Mouse (Mus musculus): ENCODE measurements at regions not wholly inside any gene's neighbourhood (a gene's known extent, or its start where the extent isn't known, plus 50 kb on each side); places are given as distances from the start of the nearest gene placed in this dataset.

- DNase-seq (ENCODE audit: low spot score) = no peak
These were observed 600.6 kb upstream of the Nox3 start for GRCm38 (mm10) chr17:4296521-4297155.

- DNase-seq (ENCODE audit: low spot score) = no peak
These were observed 601.1 kb upstream of the Nox3 start for GRCm38 (mm10) chr17:4297156-4297535.

GRCm38 (mm10) chr17:4301142-4301853 is 605.2 kb upstream of the Nox3 start:
- no peak for DNase-seq (ENCODE audit: low spot score)

DNA sequence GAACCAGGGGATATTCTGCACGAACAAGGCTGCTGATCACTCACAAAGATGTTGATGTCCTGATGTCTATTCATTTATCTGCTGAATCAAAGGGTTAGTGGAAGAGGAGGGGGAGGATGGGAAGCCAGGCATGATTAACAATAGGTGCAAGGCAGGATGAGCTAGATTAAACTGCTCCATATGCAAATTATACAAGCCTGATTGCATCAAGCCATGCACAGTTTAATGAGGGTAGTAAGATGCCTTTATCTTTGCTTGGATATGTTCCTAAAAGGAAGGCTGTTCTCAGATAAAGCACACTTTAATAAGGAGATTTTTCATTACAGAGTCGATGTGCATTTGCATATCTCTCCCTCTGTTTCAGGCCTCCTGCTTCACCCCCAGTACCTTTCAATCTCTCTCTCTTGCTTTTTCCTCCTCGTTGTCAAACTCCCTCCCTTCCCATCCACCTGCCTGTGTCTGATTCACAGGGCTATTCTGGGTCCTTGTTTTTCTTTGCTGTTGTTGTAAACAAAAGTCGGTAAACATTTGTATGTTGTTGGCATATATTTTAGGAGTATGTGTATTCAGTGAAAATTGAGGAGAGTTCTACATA is 615.8 kb upstream of the Nox3 start:
- no peak for DNase-seq (ENCODE audit: low spot score)

DNA sequence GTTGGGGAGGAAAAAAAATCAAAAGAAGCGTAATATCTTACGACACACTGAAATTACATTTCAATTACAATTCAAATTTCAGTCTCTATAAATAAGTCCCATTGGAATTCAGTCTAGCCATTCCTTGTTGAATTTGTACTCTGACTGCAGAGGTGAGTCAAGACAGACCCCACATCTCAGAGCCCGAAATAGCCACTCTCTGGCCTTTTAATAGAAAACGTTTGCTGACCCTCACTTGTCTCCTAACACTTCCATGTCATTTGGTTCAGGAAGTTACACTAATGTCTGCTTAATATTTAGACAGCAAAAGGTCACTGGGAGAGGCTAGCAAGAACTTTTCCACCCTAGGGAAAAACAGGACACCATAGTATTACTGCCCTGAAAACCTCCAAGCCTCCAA is 623.1 kb upstream of the Nox3 start:
- no peak for DNase-seq (ENCODE audit: low spot score)

DNA sequence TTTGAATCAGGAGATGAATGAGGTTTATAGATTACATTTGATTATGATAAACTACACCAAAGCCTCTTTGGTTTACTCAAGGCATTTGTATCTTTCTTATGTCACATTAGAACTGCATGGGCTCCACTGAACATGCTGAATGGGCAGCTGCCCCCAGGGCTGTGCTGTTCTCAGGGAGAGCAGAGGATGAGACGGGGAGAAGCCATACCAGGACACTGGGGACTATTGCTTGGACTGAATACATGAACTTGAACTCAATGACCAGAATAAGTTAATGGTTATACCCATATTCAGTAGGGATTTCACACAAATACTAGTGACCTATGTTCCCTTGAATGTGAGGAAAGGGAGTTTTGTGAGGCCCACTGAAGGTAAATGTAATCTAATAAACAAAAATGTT is 632.7 kb upstream of the Nox3 start:
- no peak for DNase-seq (ENCODE audit: low spot score)

- DNase-seq (ENCODE audit: low spot score) = no peak
These were observed 635.6 kb upstream of the Nox3 start for GRCm38 (mm10) chr17:4331650-4332049.

DNA sequence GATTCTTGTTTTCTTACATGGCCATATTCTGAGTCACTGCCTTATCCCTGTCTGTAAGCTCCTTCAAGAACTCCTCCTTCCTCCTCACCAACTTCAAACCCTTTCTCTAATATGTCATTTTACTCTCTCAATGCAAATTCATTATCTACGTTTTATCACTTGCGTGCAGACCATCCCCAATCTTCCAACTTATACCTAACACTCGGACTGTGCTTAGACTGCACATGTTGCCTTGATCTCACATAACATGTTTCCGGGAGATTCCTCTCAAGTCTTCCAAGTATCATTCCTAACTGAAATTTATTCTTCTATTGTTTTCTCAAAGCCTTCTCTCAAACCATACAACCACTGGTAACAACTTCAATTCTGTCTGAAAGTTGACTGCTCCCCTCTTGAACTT is 637.0 kb upstream of the Nox3 start:
- DNase-seq (ENCODE audit: low spot score) = no peak

DNA sequence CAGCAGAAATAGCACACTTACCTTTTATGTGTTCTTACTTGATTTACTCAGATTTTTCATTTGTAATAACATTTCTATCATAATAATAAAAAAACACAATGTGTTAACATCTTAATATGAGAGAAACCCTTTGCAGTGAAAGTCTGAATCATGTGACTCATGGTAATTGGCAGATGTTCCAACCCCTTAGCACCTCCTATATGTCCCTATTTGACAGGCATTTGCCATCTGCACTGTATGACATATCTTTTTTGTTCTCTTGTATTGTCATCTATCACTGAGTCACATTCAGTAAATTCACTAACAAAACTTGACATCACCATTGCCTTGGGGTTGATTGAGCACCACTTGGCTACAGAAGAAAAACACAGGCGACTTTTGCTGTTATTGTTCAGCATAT is 641.1 kb upstream of the Arid1b start:
- DNase-seq (ENCODE audit: low spot score) = no peak

GRCm38 (mm10) chr17:4355506-4356218 is 638.5 kb upstream of the Arid1b start:
- DNase-seq (ENCODE audit: low spot score) = no peak

DNA sequence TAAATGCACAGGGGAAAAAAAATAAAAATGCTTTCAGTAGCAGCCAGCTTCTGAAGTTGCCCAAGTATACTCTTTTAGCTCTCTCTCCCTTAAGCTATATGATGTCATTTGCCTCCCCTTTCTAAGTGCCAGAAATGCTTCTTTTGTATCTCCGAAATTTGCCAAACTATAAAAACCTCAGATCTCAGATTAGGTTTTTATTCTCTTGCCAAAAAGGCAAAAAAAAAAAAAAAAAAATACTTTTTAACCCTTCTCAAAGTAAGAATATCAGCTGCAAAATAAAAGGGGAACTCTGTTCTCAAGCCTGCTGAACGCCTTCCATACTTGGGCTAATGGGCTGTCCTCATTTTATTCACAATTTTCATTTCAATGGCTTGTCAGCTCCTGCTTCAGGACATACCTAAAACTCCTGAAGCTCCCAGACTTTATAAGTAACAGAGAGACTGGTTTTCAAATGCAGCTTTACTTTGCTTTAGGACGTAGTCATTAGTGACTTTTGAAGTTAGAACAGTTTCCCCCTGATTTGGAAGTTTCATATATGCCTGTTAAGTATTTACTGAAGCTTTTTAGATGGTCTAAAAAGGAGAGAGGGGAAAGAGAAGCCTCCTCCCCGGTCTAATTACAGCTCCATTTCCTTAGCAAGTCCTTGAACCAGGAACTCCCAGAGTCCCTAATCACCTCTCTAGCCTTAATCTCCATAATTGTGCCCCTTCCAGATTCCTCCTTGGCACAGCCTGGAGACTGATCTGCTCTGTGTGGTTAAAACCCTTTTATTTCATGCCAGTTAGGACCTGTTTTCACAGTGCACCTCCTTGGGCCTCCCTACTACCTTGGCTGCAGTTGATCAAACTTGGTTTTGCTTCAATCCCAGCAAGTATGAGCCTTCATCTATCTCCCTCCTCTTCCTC is 633.5 kb upstream of the Arid1b start:
- no peak for DNase-seq (ENCODE audit: low spot score)

DNA sequence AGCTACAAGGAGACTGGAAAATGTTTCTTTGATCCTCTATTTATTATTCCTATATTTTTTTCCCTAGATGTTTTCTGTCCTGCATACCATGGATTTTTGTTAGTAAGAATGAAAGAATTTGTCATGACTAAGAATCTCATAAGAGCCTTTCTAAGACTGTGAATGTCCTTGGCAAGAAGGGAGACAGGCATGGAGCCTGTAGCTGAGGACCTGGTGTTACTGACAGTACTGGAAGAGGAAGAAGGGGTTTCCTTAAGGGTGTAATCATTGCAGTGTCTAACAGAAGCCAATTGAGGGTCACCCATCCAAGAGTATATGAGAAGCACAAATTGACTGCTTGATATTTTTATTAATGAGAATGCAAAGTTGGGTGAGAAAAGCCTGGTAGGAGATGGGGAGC is 628.3 kb upstream of the Arid1b start:
- no peak for DNase-seq (ENCODE audit: low spot score)

DNA sequence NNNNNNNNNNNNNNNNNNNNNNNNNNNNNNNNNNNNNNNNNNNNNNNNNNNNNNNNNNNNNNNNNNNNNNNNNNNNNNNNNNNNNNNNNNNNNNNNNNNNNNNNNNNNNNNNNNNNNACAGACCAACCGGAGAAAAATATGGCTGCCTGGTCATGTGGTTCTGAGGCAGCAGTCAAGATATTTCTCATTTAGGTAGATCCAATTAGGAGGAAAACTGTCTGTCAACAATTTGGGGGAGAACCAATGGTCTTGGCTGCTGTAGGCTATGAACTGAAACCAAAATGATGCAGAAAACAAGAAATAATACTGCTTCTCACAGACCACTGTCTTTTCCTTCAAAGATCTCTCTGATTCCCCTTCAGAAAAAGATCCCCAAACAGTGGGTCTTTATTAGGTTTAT is 613.7 kb upstream of the Arid1b start:
- no peak for DNase-seq (ENCODE audit: low spot score)

DNA sequence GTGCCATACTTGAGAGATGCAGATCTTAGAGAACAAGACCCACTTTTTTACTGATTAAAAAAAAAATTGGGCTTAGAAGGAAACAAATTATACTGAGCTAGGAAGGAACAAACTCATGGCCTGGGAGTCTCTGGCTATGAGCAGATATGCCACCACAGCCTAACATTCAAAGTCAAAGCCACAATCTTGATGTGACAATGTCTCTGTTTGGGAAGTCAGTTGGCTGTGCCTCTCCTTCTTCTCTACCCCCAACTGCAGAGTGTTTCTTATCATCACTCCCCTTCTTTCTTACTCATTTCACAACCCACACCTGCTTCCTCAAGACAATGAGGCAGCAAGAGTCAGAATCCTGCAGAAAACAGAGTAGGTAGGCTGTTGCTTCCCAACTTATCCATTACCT is 613.3 kb upstream of the Arid1b start:
- DNase-seq (ENCODE audit: low spot score) = no peak

DNA sequence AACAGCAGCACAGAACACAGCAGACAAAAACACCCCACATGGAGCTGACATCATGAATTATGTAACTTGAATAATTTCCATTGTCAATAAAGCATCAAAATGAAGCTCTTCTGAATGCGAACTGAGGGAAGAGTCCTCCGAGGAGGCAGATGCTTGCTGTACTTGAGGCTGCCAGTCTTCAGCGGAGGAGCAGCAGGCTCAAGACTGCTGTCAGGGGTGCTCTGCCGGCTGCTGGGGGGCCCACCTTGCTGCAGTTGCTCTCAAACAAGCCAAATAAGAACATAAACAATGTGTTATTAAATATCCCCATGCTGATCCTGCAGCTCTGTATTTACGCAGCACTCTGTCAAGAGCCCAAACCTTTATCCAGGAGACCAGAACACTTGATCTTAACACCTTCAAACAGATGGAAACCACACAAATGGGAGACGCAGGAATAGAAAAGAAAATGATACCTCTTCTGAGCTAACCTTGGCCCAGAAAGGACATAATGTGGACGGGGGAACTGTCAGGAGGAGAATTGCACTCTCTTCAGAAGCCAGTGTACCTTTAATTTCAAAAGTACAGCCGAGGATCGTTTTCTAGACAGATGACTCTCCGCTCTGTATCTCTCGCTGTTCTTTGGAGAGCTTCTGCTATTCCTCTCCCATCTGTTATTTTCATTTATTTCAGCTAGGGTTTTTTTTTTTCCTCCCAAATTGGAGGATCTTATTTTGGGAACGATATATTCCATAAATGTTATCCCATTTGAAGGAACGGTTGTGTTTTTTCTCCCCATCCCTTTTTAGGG is 612.0 kb upstream of the Arid1b start:
- DNase-seq (ENCODE audit: low spot score) = no peak

DNA sequence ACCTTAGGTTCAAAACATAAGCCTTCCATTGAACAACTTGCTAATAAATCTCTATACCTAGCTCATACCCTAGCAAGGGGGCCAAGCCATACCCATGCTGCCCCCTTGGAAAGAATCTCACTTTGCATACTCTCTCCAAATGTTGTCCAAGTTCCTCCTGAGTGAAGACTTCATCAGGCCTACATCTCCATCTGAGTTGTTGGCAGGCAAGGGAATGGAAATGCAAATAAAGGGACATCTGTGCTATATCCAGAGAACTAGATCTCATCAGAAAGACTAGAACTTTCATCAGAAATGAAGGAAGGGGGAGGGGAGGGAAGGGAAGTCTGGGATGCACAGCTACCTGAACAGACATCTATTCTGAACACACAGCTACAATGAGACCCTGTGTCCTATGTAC is 611.4 kb upstream of the Arid1b start:
- no peak for DNase-seq (ENCODE audit: low spot score)

DNA sequence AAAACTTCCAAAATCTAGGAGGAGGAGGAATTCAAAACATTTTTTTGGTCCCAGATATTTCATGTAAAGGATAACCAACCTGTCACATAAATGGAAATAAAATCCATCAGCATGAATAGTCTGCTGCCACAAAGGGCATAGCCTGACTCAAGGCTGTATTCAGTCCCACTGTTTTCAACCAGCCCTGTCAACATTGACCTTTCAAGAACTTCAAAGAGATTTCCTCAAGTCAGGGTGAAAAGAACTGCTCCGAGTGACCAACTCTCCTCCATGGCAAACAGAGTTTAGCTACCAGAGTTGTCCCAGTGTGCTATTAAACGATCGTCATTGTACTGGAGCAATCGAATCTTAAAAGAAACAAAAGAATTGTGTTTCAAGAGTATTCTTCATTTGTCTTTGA is 606.5 kb upstream of the Arid1b start:
- no peak for DNase-seq (ENCODE audit: low spot score)

DNA sequence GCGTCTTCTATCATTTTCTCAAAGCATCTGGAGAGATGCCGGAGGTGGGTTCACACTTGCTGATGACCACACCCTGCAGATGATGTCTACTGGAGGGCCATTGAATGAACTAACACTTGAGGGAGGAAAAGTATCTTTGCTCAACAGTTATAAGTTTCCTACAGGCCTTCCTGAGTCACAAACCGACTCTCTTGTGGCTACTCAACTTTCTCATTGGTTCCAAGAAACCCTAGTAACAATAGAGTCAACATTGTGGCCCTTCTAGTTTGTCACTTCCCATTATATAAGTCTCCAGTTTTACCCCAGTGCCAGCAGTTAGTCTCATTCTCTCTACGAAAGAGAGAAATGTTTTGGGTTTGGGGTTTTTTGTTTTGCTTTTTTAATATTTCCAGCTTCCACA is 604.1 kb upstream of the Arid1b start:
- DNase-seq (ENCODE audit: low spot score) = no peak

GRCm38 (mm10) chr17:4390577-4390976 is 603.6 kb upstream of the Arid1b start:
- no peak for DNase-seq (ENCODE audit: low spot score)

DNA sequence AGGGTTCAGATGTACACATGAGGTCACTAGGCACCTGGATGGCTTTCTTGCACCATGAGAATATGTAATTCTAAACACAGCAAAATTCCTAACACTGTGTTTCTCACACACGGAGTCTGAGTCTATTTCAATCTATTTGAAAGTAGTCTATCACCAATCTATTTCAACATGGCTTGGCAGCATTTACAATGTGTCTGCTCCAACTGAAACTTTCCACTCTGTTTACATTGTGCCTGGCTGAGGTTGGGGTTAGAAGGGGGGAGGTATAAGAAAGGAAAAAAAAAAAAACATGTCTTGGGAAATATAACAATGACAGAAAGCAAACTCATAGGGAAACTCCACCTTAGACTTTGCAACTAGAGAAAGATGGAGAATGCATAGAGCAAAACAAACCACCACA is 602.9 kb upstream of the Arid1b start:
- DNase-seq (ENCODE audit: low spot score) = no peak

DNA sequence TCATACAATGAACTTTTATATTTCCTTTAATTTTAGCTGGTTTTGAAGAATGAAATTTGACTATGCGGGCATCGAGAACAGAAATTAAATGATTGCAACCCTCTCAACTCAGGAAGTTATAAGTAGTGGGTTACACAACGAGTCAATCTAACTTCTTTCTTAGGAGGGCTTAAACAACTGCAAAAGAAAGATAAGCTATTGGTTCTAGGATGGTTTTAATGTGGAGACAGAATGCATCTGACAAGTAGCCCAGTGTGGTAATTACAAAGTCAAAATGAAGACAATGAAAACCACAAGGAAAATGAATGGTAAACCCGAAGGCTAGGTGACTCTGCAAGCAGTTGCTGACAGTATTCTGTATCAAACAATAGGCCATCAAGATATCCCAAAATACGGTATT is 598.0 kb upstream of the Arid1b start:
- DNase-seq (ENCODE audit: low spot score) = no peak
